Comparison of ENCODE assay signal across 15 mouse cellular contexts in genomic region chr15:69326537-69326936, GRCm38 (mm10).
DNase-seq lines count a peak whose midpoint lies in the region; ATAC-seq and TF ChIP-seq lines count a peak whose summit lies in the region.
"Had no signal": no experiment of that assay in that cellular context is flagged by ENCODE, and none has a peak within 500 bp of the region (broad histone marks: within the 10 kb centered on the region; RNA-seq: fewer than 3 reads in every experiment).

No protein-coding gene starts in this region.

- no peak overlapping the region for H3K4me3 ChIP-seq in heart, embryonic 12.5 days
- H3K4me3 ChIP-seq in midbrain, postnatal 0 days (ENCODE audit: low read depth, low read length): no peak overlapping the region
- H3K4me3 ChIP-seq in midbrain, embryonic 16.5 days (ENCODE audit: low read depth, low read length): no peak overlapping the region
- H3K4me3 ChIP-seq: embryonic facial prominence, embryonic 13.5 days; hindbrain, embryonic 13.5 days had no signal

- no peak overlapping the region for H3K27ac ChIP-seq in heart, embryonic 12.5 days (ENCODE audit: poor library complexity, severe bottlenecking)
- no peak overlapping the region for H3K27ac ChIP-seq in midbrain, postnatal 0 days (ENCODE audit: low read depth, low read length)
- no peak overlapping the region for H3K27ac ChIP-seq in midbrain, embryonic 16.5 days (ENCODE audit: low read length)
- H3K27ac ChIP-seq: embryonic facial prominence, embryonic 13.5 days; hindbrain, embryonic 13.5 days had no signal

- H3K4me2 ChIP-seq in heart, embryonic 12.5 days: no peak overlapping the region
- no peak overlapping the region for H3K4me2 ChIP-seq in midbrain, postnatal 0 days (ENCODE audit: low read depth, low read length, poor library complexity, severe bottlenecking)
- no peak overlapping the region for H3K4me2 ChIP-seq in midbrain, embryonic 16.5 days (ENCODE audit: low read length)
- H3K4me2 ChIP-seq: embryonic facial prominence, embryonic 13.5 days; hindbrain, embryonic 13.5 days had no signal

- no peaks in the 10 kb centered on the region for H3K36me3 ChIP-seq in heart, embryonic 12.5 days
- H3K36me3 ChIP-seq in midbrain, postnatal 0 days (ENCODE audit: insufficient read depth, low read length): no peaks in the 10 kb centered on the region
- no peaks in the 10 kb centered on the region for H3K36me3 ChIP-seq in midbrain, embryonic 16.5 days (ENCODE audit: control insufficient read depth, insufficient read depth, low read length)
- H3K36me3 ChIP-seq: embryonic facial prominence, embryonic 13.5 days; hindbrain, embryonic 13.5 days had no signal

- H3K4me1 ChIP-seq in heart, embryonic 12.5 days (replicated peaks): no peaks in the 10 kb centered on the region
- H3K4me1 ChIP-seq in midbrain, postnatal 0 days (ENCODE audit: insufficient read depth, low read length): no peaks in the 10 kb centered on the region
- no peaks in the 10 kb centered on the region for H3K4me1 ChIP-seq in midbrain, embryonic 16.5 days (ENCODE audit: control insufficient read depth, insufficient read depth, low read length)
- H3K4me1 ChIP-seq: embryonic facial prominence, embryonic 13.5 days; hindbrain, embryonic 13.5 days had no signal

- DNase-seq in adrenal gland, postnatal 36 days: peak; percentile 3 to 37
- DNase-seq in adrenal gland, postnatal 25 days: no peak
- DNase-seq in heart, postnatal 14 days: peak; percentile 3 to 14
- peak; percentile 11 for DNase-seq in layer of hippocampus, adult 11-12 months (ENCODE audit: low spot score)
- DNase-seq in layer of hippocampus, postnatal 14 days (ENCODE audit: low spot score in 2 of 2): no peak
- DNase-seq in midbrain, postnatal 0 days (ENCODE audit: low spot score): no peak
- DNase-seq: cerebellum, postnatal 36 days; gastrocnemius, postnatal 10 days; kidney, postnatal 4 days; retina, postnatal 1 day; thymus, adult 2 months had no signal

- peak; percentile 26 for TF ChIP-seq CTCF in midbrain, postnatal 0 days (IDR thresholded peaks at IDR 0.05)

- no peak overlapping the region for H3K9ac ChIP-seq in heart, embryonic 12.5 days
- H3K9ac ChIP-seq in midbrain, postnatal 0 days (replicated peaks; ENCODE audit: low read length, poor library complexity, severe bottlenecking): no peak overlapping the region
- H3K9ac ChIP-seq in midbrain, embryonic 16.5 days (ENCODE audit: low read depth, low read length): no peak overlapping the region
- H3K9ac ChIP-seq: embryonic facial prominence, embryonic 13.5 days; hindbrain, embryonic 13.5 days had no signal

- H3K9me3 ChIP-seq in heart, embryonic 12.5 days (replicated peaks): no peaks in the 10 kb centered on the region
- H3K9me3 ChIP-seq in midbrain, postnatal 0 days (ENCODE audit: low read length): no peaks in the 10 kb centered on the region
- no peaks in the 10 kb centered on the region for H3K9me3 ChIP-seq in midbrain, embryonic 16.5 days (replicated peaks; ENCODE audit: control insufficient read depth, low read length, poor library complexity, severe bottlenecking)
- H3K9me3 ChIP-seq: embryonic facial prominence, embryonic 13.5 days; hindbrain, embryonic 13.5 days had no signal

- intact Hi-C loops in heart, postnatal 14 days (cut with DNase I): loop anchor here (5.0 kb wide), 1 partner anchor 389 kb away; no protein-coding TSS in a partner anchor

- ATAC-seq in heart, embryonic 12.5 days (ENCODE audit: insufficient number of reproducible peaks, low FRiP score): no peak
- ATAC-seq in midbrain, postnatal 0 days (ENCODE audit: low FRiP score): no peak
- no peak for ATAC-seq in midbrain, embryonic 16.5 days

- H3K27me3 ChIP-seq in heart, embryonic 12.5 days (replicated peaks): no peaks in the 10 kb centered on the region
- H3K27me3 ChIP-seq in midbrain, postnatal 0 days (ENCODE audit: insufficient read depth, low read length): no peaks in the 10 kb centered on the region
- no peaks in the 10 kb centered on the region for H3K27me3 ChIP-seq in midbrain, embryonic 16.5 days (ENCODE audit: control insufficient read depth, insufficient read depth, low read depth, low read length)
- H3K27me3 ChIP-seq: embryonic facial prominence, embryonic 13.5 days; hindbrain, embryonic 13.5 days had no signal

Comparison
In these comparisons a context has a peak if more than half of its experiments do, and no peak if none do; other contexts are left out.
1. DNase-seq: peak in adrenal gland, postnatal 36 days (2 of 2), heart, postnatal 14 days (2 of 2) and layer of hippocampus, adult 11-12 months (single experiment); none in adrenal gland, postnatal 25 days (single experiment), layer of hippocampus, postnatal 14 days (0 of 2) and midbrain, postnatal 0 days (single experiment).